Mouse (Mus musculus) lung, embryonic 14.5 days (tissue): ENCODE results near the gene Mpv17l2. TPM values are rescaled to one million over a fixed set of nuclear protein-coding genes. Genes with fewer than 3 reads are reported as not detected.

ENCODE experiments used
- ATAC-seq: fragments of 200-750 bp; cut with Nextera tagmentation; 2 replicates; pipeline ENCODE4 v1.8.0; 2017; ENCODE audit warnings: mild to moderate bottlenecking, moderate TSS enrichment, moderate library complexity; ENCODE audit not compliant: insufficient read depth
- DNase-seq: peaks from one replicate; pipeline ENCODE4 v3.0.0-alpha.2; 2015
- H3K27ac ChIP-seq: fragments of 300-500 bp; sonication (generic); 2 replicates; pipeline ENCODE4 v1.5.1; 2014; ENCODE audit warnings: low read depth, mild to moderate bottlenecking, moderate library complexity
- H3K27me3 ChIP-seq: fragments of 300-500 bp; sonication (generic); 2 replicates; pipeline ENCODE4 v1.6.1; 2014; ENCODE audit warnings: low read length, control low read depth; ENCODE audit not compliant: insufficient read depth
- H3K36me3 ChIP-seq: fragments of 300-500 bp; sonication (generic); 2 replicates; pipeline ENCODE4 v1.6.1; 2014; ENCODE audit warnings: control low read depth; ENCODE audit not compliant: insufficient read depth
- H3K4me1 ChIP-seq: fragments of 300-500 bp; sonication (generic); 2 replicates; pipeline ENCODE4 v1.6.1; 2014; ENCODE audit warnings: antibody characterized with exemption, control low read depth; ENCODE audit not compliant: insufficient read depth
- H3K4me2 ChIP-seq: fragments of 300-500 bp; sonication (generic); 2 replicates; pipeline ENCODE4 v1.6.1; 2014; ENCODE audit warnings: mild to moderate bottlenecking
- H3K4me3 ChIP-seq: fragments of 300-500 bp; sonication (generic); 2 replicates; pipeline ENCODE4 v1.5.1; 2014; ENCODE audit warnings: low read depth, low read length
- H3K9ac ChIP-seq: fragments of 300-500 bp; sonication (generic); 2 replicates; pipeline ENCODE4 v1.6.1; 2014
- H3K9me3 ChIP-seq: fragments of 300-500 bp; sonication (generic); 2 replicates; pipeline ENCODE4 v1.6.1; 2016; ENCODE audit warnings: low read depth, low read length, control low read depth
- CTCF ChIP-seq: IDR thresholded peaks from 2 replicates; pipeline ENCODE4 v1.5.1; 2016; ENCODE audit warnings: antibody characterized with exemption, low read depth
- WGBS: fragments of 180-500 bp; shearing (Covaris S2); extraction: QIAGEN DNeasy Blood & Tissue Kit; methylation state at CpG from one replicate; pipeline ENCODE4 v1.1.7; 2014; 5-methylcytosine and 5-hydroxymethylcytosine counted together
- polyA plus RNA-seq: library from polyadenylated mRNA; unstranded; fragments of >200 nt; fragmentation: Nextera tagmentation; extraction: Ambion mirVana; gene quantifications from 2 replicates; pipeline ENCODE4 v1.2.1, GENCODE M21; 2014

Gene Mpv17l2
- polyA plus RNA-seq, 1 experiment from 2014 or later, result 27.9 TPM

GRCm38 (mm10) chr8:70721601-70722000, 39.1 kb downstream of the Mpv17l2 start:
- ATAC-seq, result no peak
- Histone ChIP-seq H3K9me3 (no peaks in the 10 kb centered on the region), H3K9ac (no peak overlapping the region), H3K27me3 (no peaks in the 10 kb centered on the region), H3K4me3 (no peak overlapping the region), H3K27ac (no peak overlapping the region), H3K4me2 (no peak overlapping the region), H3K36me3 (no peaks in the 10 kb centered on the region), H3K4me1 (no peaks in the 10 kb centered on the region)
- 81% methylated on average over 8 of the region's 8 CpGs for whole genome bisulfite sequencing
- no peak for TF ChIP-seq CTCF
- no peak for DNase-seq

GRCm38 (mm10) chr8:70720739-70721138, 40.0 kb downstream of the Mpv17l2 start:
- Histone ChIP-seq H3K4me2 (no peak overlapping the region), H3K27ac (no peak overlapping the region), H3K27me3 (no peaks in the 10 kb centered on the region), H3K9ac (no peak overlapping the region), H3K4me3 (no peak overlapping the region), H3K9me3 (no peaks in the 10 kb centered on the region), H3K36me3 (no peaks in the 10 kb centered on the region), H3K4me1 (no peaks in the 10 kb centered on the region)
- ATAC-seq (peak; percentile 35; the same call in 1 of the 2 replicates), DNase-seq (peak; percentile 88)
- TF ChIP-seq CTCF, result peak; percentile 96
- under 1% methylated on average over 3 of the region's 3 CpGs for WGBS

GRCm38 (mm10) chr8:70719796-70720270, 40.9 kb downstream of the Mpv17l2 start:
- DNase-seq (no peak), ATAC-seq (no peak)
- no peak overlapping the region for H3K9ac ChIP-seq
- no peaks in the 10 kb centered on the region for H3K36me3 ChIP-seq
- no peaks in the 10 kb centered on the region for H3K27me3 ChIP-seq
- TF ChIP-seq CTCF, result no peak
- WGBS, result 48% methylated on average over 9 of the region's 9 CpGs
- H3K27ac ChIP-seq, result no peak overlapping the region
- H3K4me2 ChIP-seq, result no peak overlapping the region
- no peaks in the 10 kb centered on the region for H3K4me1 ChIP-seq
- H3K4me3 ChIP-seq, result no peak overlapping the region
- H3K9me3 ChIP-seq, result no peaks in the 10 kb centered on the region

- no peak within 1 kb of the TSS for H3K9ac ChIP-seq
- no peaks in the 10 kb centered on the region for H3K9me3 ChIP-seq
- H3K4me1 ChIP-seq, result no peaks in the 10 kb centered on the region
- no peaks in the 10 kb centered on the region for H3K27me3 ChIP-seq
- peak; percentile 89 for TF ChIP-seq CTCF
- DNase-seq (peak; percentile 61), ATAC-seq (peak; percentile 11; the same call in 1 of the 2 replicates)
- H3K27ac ChIP-seq, result no peak within 1 kb of the TSS
- 2% methylated on average over 19 of the region's 19 CpGs for WGBS
- no peaks in the 10 kb centered on the region for H3K36me3 ChIP-seq
- no peak within 1 kb of the TSS for H3K4me2 ChIP-seq
- H3K4me3 ChIP-seq, result no peak within 1 kb of the TSS
Observed at GRCm38 (mm10) chr8:70718297-70718696, 42.4 kb downstream of the Mpv17l2 start, which contains the start of gene Gm3336. TSS of gene Gm3336 (plus strand) at chr8:70718543.

- H3K27me3 ChIP-seq, result no peaks in the 10 kb centered on the region
- no peak for TF ChIP-seq CTCF
- DNase-seq (no peak), ATAC-seq (no peak)
- no peak overlapping the region for H3K9ac ChIP-seq
- H3K36me3 ChIP-seq, result no peaks in the 10 kb centered on the region
- WGBS, result 75% methylated on average over 40 of the region's 40 CpGs
- no peaks in the 10 kb centered on the region for H3K9me3 ChIP-seq
- no peak overlapping the region for H3K27ac ChIP-seq
- H3K4me3 ChIP-seq, result no peak overlapping the region
- H3K4me1 ChIP-seq, result no peaks in the 10 kb centered on the region
- no peak overlapping the region for H3K4me2 ChIP-seq
Observed at GRCm38 (mm10) chr8:70716521-70717400, 44.0 kb downstream of the Mpv17l2 start.

GRCm38 (mm10) chr8:70715086-70715485, 45.7 kb downstream of the Mpv17l2 start:
- no peaks in the 10 kb centered on the region for H3K27me3 ChIP-seq
- ATAC-seq (no peak), DNase-seq (no peak)
- H3K9ac ChIP-seq, result no peak overlapping the region
- TF ChIP-seq CTCF, result no peak
- H3K27ac ChIP-seq, result no peak overlapping the region
- H3K4me1 ChIP-seq, result no peaks in the 10 kb centered on the region
- H3K9me3 ChIP-seq, result no peaks in the 10 kb centered on the region
- 43% methylated on average over 2 of the region's 2 CpGs for WGBS
- no peak overlapping the region for H3K4me2 ChIP-seq
- H3K36me3 ChIP-seq, result no peaks in the 10 kb centered on the region
- no peak overlapping the region for H3K4me3 ChIP-seq

GRCm38 (mm10) chr8:70713991-70714390, 46.8 kb downstream of the Mpv17l2 start:
- Histone ChIP-seq H3K4me1 (no peaks in the 10 kb centered on the region), H3K4me3 (no peak overlapping the region), H3K36me3 (no peaks in the 10 kb centered on the region), H3K9ac (no peak overlapping the region), H3K27ac (no peak overlapping the region), H3K9me3 (no peaks in the 10 kb centered on the region), H3K4me2 (no peak overlapping the region), H3K27me3 (no peaks in the 10 kb centered on the region)
- DNase-seq (no peak), ATAC-seq (no peak)
- 77% methylated on average over 7 of the region's 7 CpGs for whole genome bisulfite sequencing
- no peak for TF ChIP-seq CTCF
